Mouse (Mus musculus): Measurements from ENCODE around the gene Gm2310. TPM values are rescaled to one million over a fixed set of nuclear protein-coding genes. Genes with fewer than 3 reads are reported as not detected.
"Not testable (repeated sequence)": the region's sequence is repeated elsewhere in the genome, so short reads cannot be mapped to it uniquely, and the experiment has no call there.

Gene Gm2310
- polyA plus RNA-seq (2016; fragmentation: Nextera tagmentation; extraction: Ambion mirVana): not detected in 2 replicates

GRCm38 (mm10) chr15:8519853-8520252 lies at the start of gene Gm2310:
Gene Gm2310 (minus strand): TSS chr15:8519953.
- H3K36me3 ChIP-seq: not testable (repeated sequence)

GRCm38 (mm10) chr15:8568645-8569528 lies 49.1 kb upstream of the Gm2310 start:
- WGBS: under 1% methylated on average over 61 of the region's 61 CpGs
- Histone ChIP-seq H3K4me3 (peak overlapping the region; percentile 66), H3K27me3 (ENCODE audit: insufficient read depth, poor library complexity, severe bottlenecking) (peaks cover 21% of the 10 kb centered on the region), H3K36me3 (no peaks in the 10 kb centered on the region), H3K27ac (peak overlapping the region; percentile 74), H3K4me1 (replicated peaks) (peaks cover 16% of the 10 kb centered on the region), H3K9me3 (no peaks in the 10 kb centered on the region)
- DNase-seq (ENCODE audit: low spot score): peak; percentile 78

More at GRCm38 (mm10) chr15:8519853-8520252, at the start of gene Gm2310:
- not testable (repeated sequence) for DNase-seq (ENCODE audit: low spot score); H3K4me3 ChIP-seq; H3K4me1 ChIP-seq (replicated peaks); H3K9me3 ChIP-seq; H3K27me3 ChIP-seq (ENCODE audit: insufficient read depth, poor library complexity, severe bottlenecking); H3K27ac ChIP-seq

DNA sequence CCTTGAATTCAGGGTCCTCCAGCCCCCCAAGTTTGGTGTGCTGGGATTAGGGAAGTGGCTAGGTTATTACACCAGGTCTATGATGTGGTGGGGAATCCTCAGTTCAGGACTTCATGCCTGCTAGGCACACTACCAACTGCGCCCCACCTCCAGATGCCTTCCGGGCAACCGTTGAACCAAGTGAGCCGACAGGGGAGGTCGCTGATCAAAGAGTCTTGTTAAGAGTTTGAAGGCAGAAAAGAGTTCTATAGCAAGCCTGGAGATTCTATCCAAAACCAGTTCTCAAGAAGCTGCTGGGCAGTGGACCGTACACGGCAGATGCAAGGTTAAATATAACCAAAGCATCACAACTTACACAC lies 48.5 kb upstream of the Gm2310 start:
- H3K9me3 ChIP-seq: no peaks in the 10 kb centered on the region
- H3K36me3 ChIP-seq: no peaks in the 10 kb centered on the region
- H3K27me3 ChIP-seq (ENCODE audit: insufficient read depth, poor library complexity, severe bottlenecking): peaks cover 21% of the 10 kb centered on the region
- peak overlapping the region; percentile 74; the same call in 1 of the 2 replicates for H3K27ac ChIP-seq
- peak; percentile 19 for DNase-seq (ENCODE audit: low spot score)
- peak overlapping the region; percentile 66 for H3K4me3 ChIP-seq
- H3K4me1 ChIP-seq (replicated peaks): peaks cover 16% of the 10 kb centered on the region
- WGBS: 6% methylated on average over 7 of the region's 7 CpGs

DNA sequence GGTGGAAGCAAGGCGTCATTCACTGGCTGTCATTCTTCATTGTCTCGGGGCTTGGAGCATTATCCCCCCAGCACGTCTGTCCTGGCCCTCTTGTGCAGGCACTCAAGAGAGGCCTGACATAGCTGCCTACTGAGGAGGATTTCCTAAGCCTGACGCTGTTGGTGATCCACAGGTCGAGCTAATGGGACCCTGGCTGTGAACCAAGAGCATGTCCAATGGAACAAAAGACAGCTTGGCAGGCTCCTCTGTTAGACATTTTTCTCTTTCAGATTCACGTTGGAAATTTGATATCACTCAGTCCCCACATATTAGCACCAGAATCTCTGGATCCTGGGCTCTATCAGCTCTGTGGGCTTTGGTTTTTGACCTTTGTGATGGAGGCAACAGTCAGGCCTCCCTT lies 45.7 kb upstream of the Gm2310 start:
- Histone ChIP-seq H3K36me3 (no peaks in the 10 kb centered on the region), H3K4me1 (replicated peaks) (peaks cover 16% of the 10 kb centered on the region), H3K4me3 (no peak overlapping the region), H3K27ac (no peak overlapping the region), H3K9me3 (no peaks in the 10 kb centered on the region), H3K27me3 (ENCODE audit: insufficient read depth, poor library complexity, severe bottlenecking) (peaks cover 17% of the 10 kb centered on the region)
- 52% methylated on average over 6 of the region's 6 CpGs for WGBS
- DNase-seq (ENCODE audit: low spot score): no peak

DNA sequence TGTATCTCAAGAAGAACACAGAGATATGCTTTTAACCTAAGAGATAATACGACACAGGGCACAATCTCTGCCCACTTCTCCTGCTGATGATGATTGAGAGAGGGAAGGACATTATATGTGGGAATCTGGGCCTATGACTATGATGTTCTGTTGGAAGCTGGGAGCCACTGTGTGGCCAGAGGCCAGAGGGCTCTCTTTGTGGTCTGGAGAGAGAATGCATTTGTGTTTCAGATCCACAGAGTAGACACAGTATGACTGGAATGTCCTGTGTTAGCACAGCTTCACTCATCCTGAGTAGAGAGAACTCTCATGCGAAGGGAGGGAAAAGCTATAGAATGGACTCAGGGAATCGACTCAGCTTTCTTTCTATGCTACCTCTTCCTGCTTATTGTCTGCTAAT lies 44.6 kb upstream of the Gm2310 start:
- no peaks in the 10 kb centered on the region for H3K9me3 ChIP-seq
- H3K27me3 ChIP-seq (ENCODE audit: insufficient read depth, poor library complexity, severe bottlenecking): peaks cover 17% of the 10 kb centered on the region
- peaks cover 11% of the 10 kb centered on the region for H3K4me1 ChIP-seq (replicated peaks)
- H3K27ac ChIP-seq: no peak overlapping the region
- WGBS: 84% methylated on average over 3 of the region's 3 CpGs
- DNase-seq (ENCODE audit: low spot score): no peak
- H3K36me3 ChIP-seq: no peaks in the 10 kb centered on the region
- H3K4me3 ChIP-seq: no peak overlapping the region

- Histone ChIP-seq H3K4me3 (no peak overlapping the region), H3K27ac (no peak overlapping the region), H3K36me3 (no peaks in the 10 kb centered on the region), H3K9me3 (no peaks in the 10 kb centered on the region), H3K4me1 (replicated peaks) (peaks cover 5% of the 10 kb centered on the region; the same call in 1 of the 2 replicates), H3K27me3 (ENCODE audit: insufficient read depth, poor library complexity, severe bottlenecking) (peaks cover 14% of the 10 kb centered on the region)
- 87% methylated on average over 1 of the region's 1 CpGs for WGBS
- DNase-seq (ENCODE audit: low spot score): no peak
These were observed 43.9 kb upstream of the Gm2310 start for GRCm38 (mm10) chr15:8563423-8564194.

DNA sequence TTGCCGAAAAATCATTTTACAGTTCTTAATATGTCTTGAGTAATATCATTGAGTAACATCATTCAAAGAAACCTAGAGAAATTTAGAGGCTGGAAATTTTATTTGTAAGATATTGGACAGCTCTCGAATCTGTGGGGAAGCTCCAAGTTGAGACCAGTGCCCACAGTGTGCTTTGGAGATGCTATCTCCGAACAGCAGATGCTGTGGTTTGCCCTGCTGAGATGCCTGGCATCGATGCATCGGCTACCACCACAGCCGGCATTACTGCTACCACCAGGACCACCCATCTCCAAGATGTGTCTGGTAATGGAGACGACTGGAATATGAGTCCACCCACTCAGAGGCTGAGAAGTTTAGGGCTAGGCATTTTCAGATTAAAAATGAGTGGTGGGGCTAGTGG lies 43.0 kb upstream of the Gm2310 start:
- Histone ChIP-seq H3K27me3 (ENCODE audit: insufficient read depth, poor library complexity, severe bottlenecking) (peaks cover 6% of the 10 kb centered on the region), H3K36me3 (no peaks in the 10 kb centered on the region), H3K27ac (no peak overlapping the region), H3K4me1 (replicated peaks) (no peaks in the 10 kb centered on the region), H3K9me3 (no peaks in the 10 kb centered on the region), H3K4me3 (no peak overlapping the region)
- 89% methylated on average over 7 of the region's 7 CpGs for WGBS
- no peak for DNase-seq (ENCODE audit: low spot score)

DNA sequence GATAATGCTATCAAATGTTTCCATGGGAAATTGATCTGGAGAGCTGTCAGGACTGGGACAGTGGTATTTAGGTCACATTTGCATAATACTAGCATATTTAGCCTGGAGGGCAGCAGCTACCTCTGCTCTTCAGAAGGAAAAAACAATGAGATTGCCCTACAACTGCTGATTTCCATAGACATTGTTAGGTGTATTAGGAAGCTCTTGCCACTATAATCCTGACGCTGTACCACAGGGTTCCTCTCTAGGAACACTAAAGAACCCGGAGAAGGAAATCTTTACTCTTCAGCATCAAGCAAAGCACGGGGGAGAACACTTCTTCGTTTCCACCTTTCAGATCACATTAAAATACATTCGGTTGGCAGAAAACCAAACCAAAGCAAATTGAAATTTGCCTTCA lies 11.4 kb upstream of the Gm2310 start:
- Histone ChIP-seq H3K36me3 (no peaks in the 10 kb centered on the region), H3K4me3 (no peak overlapping the region), H3K9me3 (no peaks in the 10 kb centered on the region), H3K27me3 (ENCODE audit: insufficient read depth, poor library complexity, severe bottlenecking) (no peaks in the 10 kb centered on the region), H3K27ac (no peak overlapping the region), H3K4me1 (replicated peaks) (0 out of 2 replicates have a peak, but pooled peaks cover 2% of the 10 kb centered on the region)
- WGBS: 81% methylated on average over 5 of the region's 5 CpGs
- no peak for DNase-seq (ENCODE audit: low spot score)

GRCm38 (mm10) chr15:8512957-8513356 lies 6.8 kb downstream of the Gm2310 start:
- Histone ChIP-seq H3K27ac (no peak overlapping the region), H3K9me3 (no peaks in the 10 kb centered on the region), H3K4me3 (no peak overlapping the region), H3K36me3 (no peaks in the 10 kb centered on the region), H3K27me3 (ENCODE audit: insufficient read depth, poor library complexity, severe bottlenecking) (no peaks in the 10 kb centered on the region), H3K4me1 (replicated peaks) (peaks cover 15% of the 10 kb centered on the region)
- WGBS: 23% methylated on average over 5 of the region's 5 CpGs
- DNase-seq (ENCODE audit: low spot score): peak; percentile 44

GRCm38 (mm10) chr15:8511861-8512260 lies 7.9 kb downstream of the Gm2310 start:
- Histone ChIP-seq H3K36me3 (no peaks in the 10 kb centered on the region), H3K9me3 (no peaks in the 10 kb centered on the region), H3K4me3 (no peak overlapping the region), H3K27ac (no peak overlapping the region), H3K4me1 (replicated peaks) (peaks cover 15% of the 10 kb centered on the region), H3K27me3 (ENCODE audit: insufficient read depth, poor library complexity, severe bottlenecking) (no peaks in the 10 kb centered on the region)
- 78% methylated on average over 9 of the region's 9 CpGs for WGBS
- no peak for DNase-seq (ENCODE audit: low spot score)

DNA sequence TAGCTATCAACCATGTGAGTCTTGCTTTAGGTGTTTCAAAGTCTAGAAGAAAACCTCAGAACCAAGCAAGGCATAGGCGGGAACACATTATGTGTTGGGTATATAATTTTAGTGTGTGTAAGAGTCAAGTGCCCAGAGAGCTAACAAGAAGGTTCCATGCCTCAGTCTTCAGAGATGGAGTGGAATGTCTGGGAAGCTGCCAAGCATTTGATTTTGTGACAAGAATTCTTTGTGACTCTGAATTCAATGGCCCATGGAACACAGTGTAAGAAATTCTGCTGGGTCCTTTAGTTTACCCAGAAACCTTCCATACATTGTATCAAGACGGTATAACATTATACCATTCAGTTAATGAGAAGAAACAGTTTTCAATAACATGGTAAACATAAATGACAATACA lies 17.3 kb downstream of the Gm2310 start:
- Histone ChIP-seq H3K36me3 (no peaks in the 10 kb centered on the region), H3K4me3 (no peak overlapping the region), H3K27me3 (ENCODE audit: insufficient read depth, poor library complexity, severe bottlenecking) (no peaks in the 10 kb centered on the region), H3K27ac (no peak overlapping the region), H3K9me3 (no peaks in the 10 kb centered on the region), H3K4me1 (replicated peaks) (no peaks in the 10 kb centered on the region)
- no peak for DNase-seq (ENCODE audit: low spot score)
- 91% methylated on average over 2 of the region's 2 CpGs for WGBS

GRCm38 (mm10) chr15:8485261-8485660 lies 34.5 kb downstream of the Gm2310 start:
- Histone ChIP-seq H3K36me3 (no peaks in the 10 kb centered on the region), H3K9me3 (no peaks in the 10 kb centered on the region), H3K4me3 (no peak overlapping the region), H3K27ac (no peak overlapping the region), H3K27me3 (ENCODE audit: insufficient read depth, poor library complexity, severe bottlenecking) (no peaks in the 10 kb centered on the region), H3K4me1 (replicated peaks) (no peaks in the 10 kb centered on the region)
- DNase-seq (ENCODE audit: low spot score): no peak
- WGBS: 87% methylated on average over 6 of the region's 6 CpGs

GRCm38 (mm10) chr15:8469006-8469575 lies 50.7 kb downstream of the Gm2310 start:
- no peak overlapping the region for H3K27ac ChIP-seq
- no peak overlapping the region for H3K4me3 ChIP-seq
- no peak for DNase-seq (ENCODE audit: low spot score)
- no peaks in the 10 kb centered on the region for H3K4me1 ChIP-seq (replicated peaks)
- no peaks in the 10 kb centered on the region for H3K27me3 ChIP-seq (ENCODE audit: insufficient read depth, poor library complexity, severe bottlenecking)
- no peaks in the 10 kb centered on the region for H3K36me3 ChIP-seq
- H3K9me3 ChIP-seq: no peaks in the 10 kb centered on the region
- WGBS: 62% methylated on average over 4 of the region's 4 CpGs

All from hindbrain, embryonic 10.5 days (tissue).